Mouse (Mus musculus) hematopoietic stem cell, adult 5-6 weeks (primary cell): ENCODE data around the gene Sbno1. TPM values are rescaled to one million over a fixed set of nuclear protein-coding genes. Genes with fewer than 3 reads are reported as not detected.

ENCODE experiments used
- ATAC-seq, 2 experiments: fragments of 125-278 bp in 1 of 2; replicated peaks in 1 of 2; 2 replicates each; pipeline ENCODE4 v1.8.0; 2016 to 2017; ENCODE audit warnings: inconsistent platforms in 2 of 2, mild to moderate bottlenecking in 2 of 2, moderate number of reproducible peaks in 2 of 2, low read depth in 1 of 2, moderate TSS enrichment in 1 of 2; ENCODE audit not compliant: low FRiP score in 2 of 2, poor library complexity in 2 of 2, severe bottlenecking in 2 of 2, insufficient read depth in 1 of 2, low TSS enrichment in 1 of 2
- total RNA-seq: library from RNA; stranded (forward); fragments of 172-1452, 232-1000 nt; gene quantifications from 2 replicates; pipeline ENCODE4 v1.2.3, GENCODE M21; 2017

Gene Sbno1
- total RNA-seq, 1 experiment from 2014 or later = 233 TPM

- peak; percentile 56 to 77; a peak in 3 of 4 replicates for ATAC-seq
Observed at GRCm38 (mm10) chr5:124446301-124446881, 20.6 kb upstream of the Sbno1 start.

DNA sequence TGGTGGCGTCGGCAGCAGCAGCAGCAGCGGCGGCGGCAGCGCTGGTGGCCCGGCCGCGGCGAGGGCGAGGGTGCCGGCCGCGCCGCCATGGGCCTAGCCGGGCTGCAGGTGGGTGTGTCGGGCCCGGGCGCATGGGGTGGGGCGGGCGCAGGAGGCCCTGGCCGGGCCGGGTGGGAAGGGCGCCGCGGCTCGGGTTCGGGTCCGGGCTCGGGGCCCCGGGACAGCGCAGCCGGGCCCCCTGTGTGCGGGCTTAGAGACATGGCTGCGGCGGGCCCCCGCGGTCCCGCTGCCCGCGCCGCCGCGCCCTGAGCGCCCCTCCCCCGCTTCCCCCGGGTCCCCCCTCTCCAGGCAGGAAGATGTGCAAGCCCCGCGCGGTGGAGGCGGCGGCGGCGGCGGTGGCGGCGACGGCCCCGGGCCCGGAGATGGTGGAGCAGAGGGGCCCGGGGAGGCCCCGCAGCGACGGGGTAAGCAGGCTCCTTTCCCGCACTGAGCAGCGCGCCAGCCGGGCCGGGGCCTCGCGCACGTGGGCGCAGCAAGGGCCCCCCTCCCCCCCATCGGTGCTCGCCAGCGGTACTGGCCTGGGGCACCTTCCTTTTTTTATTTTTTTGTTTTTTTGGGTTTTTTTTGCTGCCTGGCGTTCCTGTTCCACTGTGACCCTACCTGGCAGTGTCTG is 20.0 kb upstream of the Sbno1 start:
- no peak for ATAC-seq

DNA sequence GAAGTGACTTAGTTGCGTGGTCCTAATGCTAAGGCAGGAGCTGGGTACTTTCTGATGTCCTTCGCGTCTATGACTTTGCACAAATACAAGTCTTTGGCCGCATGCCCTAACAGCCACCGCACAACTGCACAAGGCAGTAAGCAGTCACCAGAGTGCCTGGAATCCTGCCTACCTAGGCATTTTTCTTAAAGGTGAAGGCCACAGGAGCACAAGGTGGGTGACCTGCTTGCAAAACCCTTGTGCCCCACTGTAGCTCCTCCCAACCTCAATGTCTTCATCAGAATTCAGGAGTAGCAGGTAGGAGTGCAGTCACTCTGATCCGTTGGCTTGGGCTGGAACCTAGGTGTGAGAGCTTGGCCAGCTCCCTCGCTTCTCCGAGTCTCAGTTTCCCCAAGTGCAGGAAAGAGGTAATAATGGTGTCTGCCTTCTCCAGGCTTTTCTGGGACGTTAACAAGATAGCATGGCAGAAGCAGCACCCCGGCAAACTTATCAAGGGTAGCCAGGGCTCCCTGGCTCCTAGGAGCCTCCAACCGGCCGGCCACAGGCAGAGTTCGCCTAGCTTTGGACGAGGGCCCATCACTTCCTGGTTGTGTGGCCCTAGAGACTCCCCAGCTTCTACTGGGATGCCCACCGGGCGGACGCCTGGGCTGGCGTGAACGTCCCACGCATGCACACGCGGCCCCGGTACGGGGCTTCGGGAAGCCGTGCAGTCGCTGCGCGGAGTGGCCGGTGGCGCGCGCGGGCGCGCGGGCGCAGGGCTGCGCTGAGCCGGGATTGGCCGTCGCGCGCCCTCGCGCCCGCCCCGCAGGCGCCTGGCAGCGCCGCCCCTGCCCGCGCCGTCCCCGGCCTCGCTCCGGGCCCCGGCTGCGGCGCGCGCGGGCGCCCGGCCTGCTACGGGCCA is 19.1 kb upstream of the Sbno1 start:
- peak; percentile 8 to 26; a peak in 3 of 4 replicates for ATAC-seq

GRCm38 (mm10) chr5:124444208-124444607 is 18.4 kb upstream of the Sbno1 start:
- ATAC-seq = no peak

GRCm38 (mm10) chr5:124442628-124443027 is 16.8 kb upstream of the Sbno1 start:
- no peak for ATAC-seq

DNA sequence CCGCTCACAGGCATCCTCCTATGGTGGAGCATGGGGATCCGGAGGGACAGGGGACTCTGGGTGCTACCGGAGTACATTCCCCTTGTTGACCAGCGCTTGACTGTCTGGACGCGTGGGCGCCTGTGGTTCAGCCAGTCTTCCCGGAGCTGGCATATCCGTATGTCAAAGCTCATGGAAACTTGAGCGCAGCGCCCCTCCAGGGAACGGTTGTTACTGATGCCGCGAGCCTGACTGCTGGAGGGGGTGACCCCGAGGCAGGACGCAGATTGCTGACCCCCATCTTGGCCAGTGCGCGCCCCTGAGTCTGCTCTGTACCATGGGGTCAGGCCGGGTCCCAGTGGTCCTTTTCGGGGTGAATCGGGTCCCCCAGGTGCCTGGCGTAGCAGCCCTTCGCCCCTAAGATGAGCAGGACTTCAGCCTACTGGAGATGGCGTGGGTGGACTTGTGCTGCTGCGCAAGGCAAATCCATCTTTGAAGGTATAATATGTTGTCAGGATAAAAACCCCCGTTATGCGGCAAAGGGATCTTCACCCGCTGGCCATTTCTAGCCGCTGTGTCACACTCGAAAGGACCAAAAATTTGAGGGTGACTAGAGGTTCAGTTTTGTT is 14.4 kb upstream of the Sbno1 start:
- ATAC-seq = peak; percentile 47 to 50

DNA sequence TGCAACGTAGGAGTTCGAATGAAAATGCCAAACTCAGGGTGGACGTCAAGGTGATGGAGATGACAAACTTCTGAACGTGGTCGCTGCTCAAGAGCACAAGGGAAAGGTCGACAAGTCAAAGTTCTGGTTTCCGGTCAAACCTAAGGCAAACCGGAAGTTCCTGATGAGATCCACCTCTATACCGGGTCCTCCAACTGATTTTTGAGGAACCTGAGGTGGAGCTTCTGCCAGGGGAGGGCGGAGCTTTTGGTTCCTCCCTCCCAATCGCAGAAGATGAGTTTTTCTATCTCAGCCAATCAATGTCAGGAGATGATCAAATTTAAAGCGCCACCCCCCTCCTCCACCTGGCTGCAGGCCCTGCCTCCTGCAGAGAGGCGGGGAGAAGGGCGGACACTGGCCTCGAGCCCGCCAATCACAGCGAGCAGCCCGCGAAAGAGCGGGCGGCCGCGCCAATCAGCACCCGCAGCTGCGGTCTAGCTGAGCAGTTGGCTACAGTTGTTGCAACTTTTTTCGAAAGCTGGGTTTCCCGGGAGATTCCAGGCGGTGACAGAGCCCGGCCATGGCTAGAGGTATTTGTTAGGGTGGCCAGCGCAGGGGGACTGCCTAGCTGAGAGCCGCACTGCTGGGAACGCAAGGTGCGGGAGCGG is 13.8 kb upstream of the Sbno1 start, which contains the start of gene Kmt5a:
Gene Kmt5a, plus strand, starts transcription at position 484 of the 647 bp plus-strand sequence.
- ATAC-seq = peak; percentile 87 to 94

DNA sequence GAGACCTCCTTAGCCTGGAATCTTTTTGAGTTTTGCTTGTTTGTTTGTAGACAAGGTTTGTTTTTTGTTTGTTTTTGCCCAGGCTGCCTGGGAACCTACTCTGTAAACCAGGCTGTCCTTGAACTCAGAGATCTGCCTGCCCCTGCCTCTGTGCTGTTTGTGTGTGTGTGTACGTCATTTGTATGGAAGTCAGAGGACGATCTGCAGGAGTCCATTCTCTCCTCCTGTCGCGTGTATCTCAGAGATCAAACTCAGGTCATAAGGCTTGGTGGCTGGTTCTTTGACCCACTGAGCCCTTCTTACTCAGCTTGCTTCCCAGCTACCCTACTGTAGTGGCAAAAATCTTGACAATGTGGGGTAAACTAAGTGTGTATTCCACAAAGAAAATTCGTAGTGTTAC is 12.9 kb upstream of the Sbno1 start:
- no peak for ATAC-seq

DNA sequence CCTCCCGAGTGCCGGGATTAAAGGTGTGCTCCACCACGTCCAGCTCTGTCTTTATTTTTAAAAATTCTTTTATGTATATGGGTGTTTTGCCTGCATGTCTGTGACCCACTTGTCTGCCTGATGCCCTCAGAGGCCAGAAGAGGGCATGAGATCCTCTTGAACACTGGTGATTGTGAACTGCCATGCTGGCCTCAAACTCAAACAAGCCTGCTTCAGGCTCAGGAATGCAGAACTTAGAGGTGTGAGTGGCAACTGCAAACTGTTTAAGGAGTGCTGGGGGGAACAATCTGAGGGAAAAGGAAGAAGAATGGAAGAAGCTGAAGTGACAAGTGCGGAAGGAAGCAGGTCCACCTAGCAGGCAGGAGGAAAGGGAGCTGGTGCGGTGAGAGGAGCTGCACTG is 12.4 kb upstream of the Sbno1 start:
- ATAC-seq = peak; percentile 41 to 42

- no peak for ATAC-seq
Observed at GRCm38 (mm10) chr5:124433048-124433447, 7.2 kb upstream of the Sbno1 start.

GRCm38 (mm10) chr5:124432398-124433012 is 6.7 kb upstream of the Sbno1 start:
- ATAC-seq = peak; percentile 86

DNA sequence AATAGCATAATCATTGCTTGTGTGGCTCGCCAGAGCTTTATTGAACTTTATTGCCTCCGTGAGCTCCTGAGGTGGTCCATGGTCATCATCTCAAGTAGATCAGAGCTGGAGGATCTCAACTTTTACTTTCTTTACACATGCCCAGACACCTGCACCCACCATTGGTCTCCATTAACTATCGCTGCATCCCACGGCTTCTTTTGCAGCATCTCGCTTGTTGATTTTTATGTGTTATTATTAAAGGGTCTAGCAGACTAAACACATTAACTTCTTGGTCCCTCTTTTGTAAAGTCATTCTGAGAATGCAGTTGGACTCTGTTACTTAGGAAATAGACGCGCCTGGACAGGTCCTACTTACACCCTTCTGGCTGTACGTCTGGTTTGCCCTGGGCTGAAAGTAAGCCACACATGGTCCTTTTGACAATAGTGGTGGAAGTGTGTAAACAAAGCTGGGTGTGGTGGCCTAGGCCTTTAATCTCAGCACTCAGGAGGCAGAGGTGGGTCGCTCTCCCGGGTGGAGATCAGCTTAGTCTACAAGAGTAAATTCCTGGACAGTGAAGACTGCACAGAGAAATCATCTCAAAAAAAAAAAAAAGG is 772 bp upstream of the Sbno1 start:
- no peak for ATAC-seq

DNA sequence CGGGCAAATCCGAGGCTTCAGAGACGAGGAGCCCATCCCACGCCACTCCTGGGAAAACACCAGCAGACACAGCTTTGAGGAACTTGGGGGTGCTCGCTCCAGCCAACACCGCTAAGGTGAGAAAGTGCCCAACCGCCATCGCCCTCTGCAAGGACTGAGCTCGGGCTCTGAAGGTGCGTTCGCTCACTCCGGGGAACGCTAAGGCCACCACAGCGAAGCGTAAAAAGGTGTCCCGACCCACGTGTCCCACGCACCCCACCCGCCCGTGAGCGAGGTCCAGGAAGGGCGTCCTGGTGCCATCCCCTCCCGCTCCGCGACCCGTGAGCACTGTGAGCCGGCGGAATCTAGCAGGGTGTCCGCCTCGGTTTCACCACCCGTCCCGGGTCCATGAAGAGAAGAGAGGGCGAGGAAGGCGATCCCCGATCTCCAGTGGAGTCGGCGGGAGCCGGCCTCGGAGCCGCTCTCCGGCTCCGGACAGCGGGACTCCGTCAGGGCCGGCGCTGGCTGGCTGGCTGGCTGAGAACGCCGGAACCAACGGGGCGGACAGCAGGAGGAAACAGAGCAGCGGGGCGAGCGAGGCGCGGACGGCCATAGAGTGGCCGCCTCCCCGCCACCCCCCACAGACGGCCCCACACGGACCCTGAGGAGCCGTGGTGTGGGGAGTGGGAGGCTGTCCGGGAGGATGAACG is 934 bp downstream of the Sbno1 start:
- ATAC-seq = peak; percentile 19; a peak in 2 of 4 replicates

GRCm38 (mm10) chr5:124424200-124424722 is 1.5 kb downstream of the Sbno1 start:
- 0 out of 4 replicates have a peak, but pooled peaks of 1 of the 2 experiments have one; percentile 25 for ATAC-seq

GRCm38 (mm10) chr5:124421786-124422185 is 4.0 kb downstream of the Sbno1 start:
- no peak for ATAC-seq

DNA sequence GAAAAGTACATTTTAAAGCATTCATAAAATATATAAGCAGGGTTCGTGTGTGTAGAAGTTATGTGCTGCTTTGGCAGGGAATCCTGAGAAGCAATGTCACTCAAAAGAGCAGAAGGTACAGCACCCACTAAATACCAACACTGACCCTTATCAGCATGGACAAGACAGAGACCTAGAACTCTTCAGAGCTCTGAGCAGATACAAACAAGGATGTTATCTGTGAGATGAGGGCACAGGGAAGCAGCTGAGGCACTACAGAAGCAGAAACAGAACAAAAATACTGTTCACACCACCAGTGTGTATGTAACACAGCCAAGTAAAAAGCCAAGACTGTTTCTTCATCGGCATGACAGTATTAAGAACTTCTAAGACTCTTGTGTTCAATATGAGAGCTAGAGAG is 6.9 kb downstream of the Sbno1 start:
- no peak for ATAC-seq
